Mouse (Mus musculus): ENCODE measurements around the gene Snai3.
A peak's percentile ranks its signal among the peaks of the same experiment; 100 is the strongest.

Gene Snai3

DNA sequence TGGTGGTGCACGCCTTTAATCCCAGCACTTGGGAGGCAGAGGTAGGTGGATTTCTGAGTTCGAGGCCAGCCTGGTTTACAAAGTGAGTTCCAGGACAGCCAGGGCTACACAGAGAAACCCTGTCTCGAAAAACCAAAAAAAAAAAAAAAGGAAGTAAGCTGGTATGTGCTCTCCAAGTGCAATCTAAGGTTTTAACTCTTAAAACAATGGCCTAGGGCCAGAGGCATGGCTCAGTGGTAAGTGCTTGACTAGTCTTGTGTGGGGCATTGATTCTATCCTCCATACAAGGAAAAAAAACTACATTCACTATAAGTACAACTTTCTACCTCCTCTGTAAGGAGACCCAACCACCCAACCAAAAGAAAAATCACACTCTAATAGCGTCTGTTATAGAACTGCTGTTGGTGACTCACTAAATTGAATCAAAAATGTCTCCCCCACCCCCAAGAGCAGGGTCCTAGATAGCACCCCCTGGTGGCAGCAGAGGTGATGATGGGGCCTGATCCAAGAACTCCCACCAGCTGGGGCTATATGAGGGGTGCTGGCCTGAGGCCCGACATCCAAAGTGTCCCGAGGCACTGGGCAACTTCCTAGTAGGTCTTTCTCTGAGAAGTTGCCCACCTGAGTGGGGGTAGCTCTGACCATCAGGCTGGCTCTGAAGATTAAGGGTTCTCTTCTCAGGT lies 1.2 kb downstream of the Snai3 start:
- no peak for DNase-seq (ENCODE audit: low spot score)

DNA sequence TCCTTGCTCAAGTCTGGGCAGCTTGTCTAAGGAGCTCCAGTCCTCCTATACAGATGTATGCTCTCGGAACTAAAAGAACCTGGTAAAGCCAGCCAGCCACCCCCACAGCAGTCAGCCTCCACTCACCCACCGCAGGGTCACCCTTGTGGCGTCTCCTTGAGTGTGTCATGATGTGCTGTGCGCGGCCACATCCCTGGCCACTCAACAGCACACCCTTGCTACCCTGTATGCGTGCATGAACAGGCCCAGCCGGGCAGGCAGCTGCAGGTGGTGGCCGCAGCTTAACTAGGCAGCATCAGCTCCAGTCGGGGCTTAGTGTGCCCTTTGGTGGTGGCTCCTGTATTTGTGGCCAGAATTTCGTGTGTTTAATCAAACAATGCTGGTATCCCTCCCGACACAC lies 3.4 kb downstream of the Snai3 start:
- no peak for DNase-seq (ENCODE audit: low spot score)

DNA sequence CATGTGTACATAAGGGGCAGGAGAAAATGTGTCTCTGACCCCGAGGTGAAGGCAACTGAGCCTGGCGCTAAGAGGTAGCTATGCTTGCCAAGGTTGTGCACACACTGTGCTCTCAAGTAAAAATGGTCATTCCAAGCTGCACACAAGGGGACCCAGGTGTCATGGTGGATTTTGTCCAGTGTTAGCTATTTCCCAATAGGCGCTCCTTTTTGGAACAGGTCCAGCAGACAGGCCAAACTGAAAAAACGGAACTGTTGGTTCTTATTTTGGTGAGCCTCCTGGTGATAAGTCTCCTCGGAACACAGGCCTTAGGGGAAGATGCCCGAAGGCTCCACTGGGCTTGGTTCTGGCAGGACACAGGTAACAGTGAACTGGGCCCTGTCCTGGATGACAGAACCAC lies 6.1 kb downstream of the Snai3 start:
- DNase-seq (ENCODE audit: low spot score) = no peak

DNA sequence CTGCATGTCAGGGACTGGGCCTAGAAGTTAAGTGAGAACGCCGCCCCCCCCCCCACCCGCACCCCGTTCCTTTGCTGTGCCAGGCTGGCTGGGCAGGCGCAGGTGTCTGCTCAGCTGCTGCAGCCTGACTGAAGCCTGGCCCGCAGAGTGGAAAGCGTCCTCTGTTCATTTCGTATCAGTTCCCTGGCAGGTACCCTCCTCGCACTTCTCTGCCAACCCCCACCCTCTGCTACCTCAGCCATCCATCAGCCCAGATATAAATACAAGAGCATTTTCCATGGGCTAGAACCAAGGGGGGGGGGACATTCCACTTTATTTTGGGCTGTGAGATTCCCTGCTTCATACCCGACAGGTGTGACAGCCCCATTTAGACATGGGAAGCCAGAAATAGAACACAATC lies 8.4 kb downstream of the Snai3 start:
- no peak for DNase-seq (ENCODE audit: low spot score)

DNA sequence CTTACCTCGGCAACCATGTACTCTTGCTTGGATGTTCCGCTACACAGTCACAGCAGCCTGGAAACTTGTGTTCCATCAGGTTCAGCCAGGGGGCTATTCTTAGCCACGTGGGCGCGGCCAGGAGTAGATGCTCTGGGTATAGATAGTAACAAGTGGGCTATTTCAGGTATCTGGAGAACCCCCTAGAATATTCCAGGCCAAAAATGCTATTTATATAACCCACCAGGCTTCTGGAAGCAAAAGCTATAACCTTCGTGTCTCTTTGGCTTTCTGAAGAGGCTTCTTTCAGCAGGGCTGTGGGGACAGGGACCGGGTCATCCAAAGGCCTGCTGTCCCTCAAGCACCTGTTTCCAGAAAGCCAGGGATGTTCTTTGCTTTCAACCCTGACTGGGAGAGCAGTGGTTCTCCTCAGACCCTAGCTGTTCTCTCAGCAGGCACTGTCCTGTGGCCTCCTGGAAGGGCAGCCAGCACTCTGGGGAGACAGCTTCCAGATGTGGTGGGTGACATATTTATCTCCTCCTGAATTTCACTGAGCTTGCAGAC lies 9.3 kb downstream of the Snai3 start:
- no peak for DNase-seq (ENCODE audit: low spot score)

DNA sequence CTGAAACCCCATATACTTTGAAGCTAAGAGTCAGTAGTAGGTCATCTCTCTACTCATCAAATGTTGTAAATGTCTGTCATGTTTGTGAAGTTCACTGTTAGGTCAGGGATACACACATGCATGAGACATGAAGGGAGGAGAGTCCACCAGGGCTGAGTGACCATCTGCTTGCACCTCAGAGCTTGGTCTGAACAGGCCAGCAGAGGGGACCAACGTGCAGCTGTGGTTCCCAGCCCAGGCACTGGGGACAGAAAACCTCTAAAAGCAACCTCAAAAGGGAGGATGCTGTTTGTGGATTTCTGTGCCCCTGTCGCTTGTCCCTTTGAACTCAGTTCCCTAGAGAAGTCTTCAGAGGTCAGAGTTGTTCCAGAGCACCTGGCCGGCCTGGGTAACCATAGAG lies 15.3 kb downstream of the Snai3 start:
- DNase-seq (ENCODE audit: low spot score) = no peak

DNA sequence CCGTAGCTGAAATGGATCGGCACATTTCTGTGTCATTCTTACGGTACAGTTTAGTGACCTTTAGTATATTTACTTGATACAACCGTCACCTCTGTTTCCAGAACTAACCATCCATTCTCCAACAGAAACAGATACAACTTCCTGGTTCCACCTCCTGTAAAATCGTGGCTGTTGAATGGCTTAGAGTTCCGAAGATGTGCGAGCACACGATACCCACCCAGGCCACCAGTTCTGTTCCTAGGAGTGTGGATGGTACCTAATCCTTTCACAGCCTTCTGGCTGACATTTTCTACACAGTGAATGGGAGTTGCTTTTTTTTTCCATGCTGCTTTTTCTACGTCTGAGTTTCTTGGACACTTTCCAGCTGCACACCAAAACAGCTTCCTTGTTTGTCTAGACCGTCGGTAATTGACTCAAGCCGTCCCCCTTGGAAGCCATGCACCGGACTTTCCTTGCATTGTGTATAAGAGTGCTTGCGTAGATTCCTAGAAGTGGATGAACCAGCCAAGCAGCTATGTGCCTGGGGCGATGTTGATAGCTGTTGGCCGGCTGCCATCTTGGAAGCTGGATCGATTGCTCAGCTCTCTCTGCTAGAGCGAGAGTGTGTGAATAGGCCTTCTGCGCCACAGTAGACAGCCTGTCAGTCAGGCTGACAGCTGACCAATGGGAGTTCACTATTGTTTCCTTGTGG lies 16.3 kb downstream of the Snai3 start:
- peak; percentile 88 for DNase-seq (ENCODE audit: low spot score)

DNA sequence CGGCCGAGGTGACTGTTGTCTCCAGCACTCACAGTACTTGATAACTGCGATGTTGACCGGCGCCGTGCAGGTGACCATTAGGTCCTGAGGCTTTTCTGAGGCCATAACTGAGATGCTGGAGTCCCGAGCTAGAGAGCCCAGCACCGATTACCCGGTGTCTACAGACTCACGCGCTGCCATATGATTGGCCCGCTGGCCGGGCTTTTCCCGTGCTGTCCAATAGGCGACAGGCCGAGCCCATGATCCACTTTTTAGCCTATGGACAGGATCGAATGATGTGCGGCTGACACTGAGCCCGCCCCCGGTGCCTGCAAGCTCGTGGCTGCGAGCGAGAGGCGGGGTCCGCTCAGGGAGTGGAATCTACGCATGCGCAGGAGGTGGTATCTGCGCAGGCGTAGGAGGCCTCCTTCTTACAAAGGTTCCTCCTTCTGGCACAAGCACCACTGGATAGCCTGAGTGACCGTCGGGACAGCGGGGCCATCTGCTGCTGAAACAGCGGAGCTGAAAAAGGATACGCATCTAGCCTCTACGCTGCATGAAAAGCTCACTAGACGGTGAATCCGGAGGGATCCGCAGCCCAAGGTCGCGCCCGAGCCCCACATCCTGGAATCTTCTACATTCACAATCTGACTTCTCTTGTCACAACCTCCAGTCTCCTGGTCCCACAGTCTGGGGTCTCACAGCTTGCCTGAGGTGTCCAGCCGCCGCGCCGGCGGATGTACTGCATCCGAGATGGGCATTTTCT lies 17.1 kb downstream of the Snai3 start, which contains the start of gene Mvd:
Gene Mvd (minus strand): TSS at position 161 of the 745 bp plus-strand sequence.
- peak; percentile 99 for DNase-seq (ENCODE audit: low spot score)

DNA sequence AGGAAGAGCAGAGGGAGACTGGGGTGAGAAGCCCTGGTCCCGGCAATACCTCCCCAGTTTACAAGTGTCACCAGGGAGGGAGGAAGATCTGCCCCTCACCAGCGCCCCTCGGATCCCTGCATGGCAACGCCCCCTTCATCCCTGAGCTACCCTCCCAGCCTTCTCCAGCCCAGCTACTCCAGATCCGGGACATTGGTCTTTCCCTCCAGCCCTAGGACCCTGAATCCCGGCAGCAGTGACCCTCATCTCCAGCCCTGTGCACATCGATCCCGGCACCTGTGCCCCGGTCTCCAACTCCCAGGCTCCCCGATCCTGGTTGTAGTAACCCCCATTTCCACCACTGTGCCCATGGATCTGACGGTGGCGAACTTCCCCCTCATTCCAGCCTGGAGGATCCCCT lies 17.8 kb downstream of the Snai3 start:
- no peak for DNase-seq (ENCODE audit: low spot score)

DNA sequence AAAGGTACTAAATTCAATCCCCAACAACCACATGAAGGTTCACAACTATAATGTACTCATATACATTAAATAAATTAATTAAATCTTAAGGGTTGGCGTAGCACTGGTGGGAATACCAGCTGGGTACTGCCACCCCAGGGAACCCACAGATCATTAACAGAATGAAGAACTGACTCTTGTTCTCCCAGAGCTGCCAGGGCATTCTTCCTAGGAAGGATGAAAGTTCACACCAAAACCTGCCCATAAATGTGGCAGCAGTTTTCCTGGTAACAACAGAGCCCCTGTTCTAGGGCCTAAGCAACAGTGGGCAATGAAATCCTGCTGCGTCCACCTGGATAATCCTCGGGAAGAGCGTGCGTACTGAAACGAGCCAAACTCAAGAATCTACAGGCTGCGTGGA lies 18.2 kb downstream of the Snai3 start:
- no peak for DNase-seq (ENCODE audit: low spot score)

DNA sequence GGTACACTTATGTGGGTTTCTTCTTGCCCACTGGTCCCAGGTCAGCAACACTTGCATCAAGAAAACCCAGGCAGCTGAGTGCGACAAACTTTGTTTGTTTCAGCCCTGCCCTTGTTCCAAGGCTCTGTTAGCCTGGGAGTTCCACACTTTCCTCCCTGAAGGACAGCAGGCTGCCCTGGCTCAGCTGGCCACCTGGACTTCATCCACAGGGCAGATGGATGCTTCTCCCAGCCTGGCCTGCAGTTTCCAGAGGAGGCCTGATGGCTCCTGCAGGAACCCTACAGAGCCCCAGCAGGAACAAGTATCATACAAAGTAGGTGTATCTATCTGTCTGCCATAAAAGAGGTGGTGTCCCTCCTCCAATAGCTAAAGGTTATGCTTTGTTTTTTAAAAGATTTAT lies 19.2 kb downstream of the Snai3 start:
- no peak for DNase-seq (ENCODE audit: low spot score)

DNA sequence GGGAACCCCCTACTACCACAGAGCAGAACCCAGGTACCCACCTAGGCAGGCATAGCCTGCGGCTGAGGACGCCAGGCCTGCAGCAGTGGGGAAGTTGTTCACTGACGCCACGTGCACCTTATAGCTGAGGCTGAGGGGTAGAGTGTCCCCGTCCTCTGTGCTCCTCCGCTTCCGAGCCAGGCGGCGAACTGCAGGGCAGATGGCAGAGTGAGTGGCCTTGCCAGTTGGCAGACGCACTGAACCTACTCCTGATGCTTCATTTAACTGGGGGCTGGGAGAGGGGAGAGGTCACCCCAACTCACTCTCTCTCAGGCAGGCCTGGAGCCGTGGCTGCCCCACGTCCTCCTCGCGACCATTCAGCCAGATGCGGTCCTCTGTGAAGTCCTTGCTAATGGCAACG lies 21.2 kb downstream of the Snai3 start:
- DNase-seq (ENCODE audit: low spot score) = no peak

DNA sequence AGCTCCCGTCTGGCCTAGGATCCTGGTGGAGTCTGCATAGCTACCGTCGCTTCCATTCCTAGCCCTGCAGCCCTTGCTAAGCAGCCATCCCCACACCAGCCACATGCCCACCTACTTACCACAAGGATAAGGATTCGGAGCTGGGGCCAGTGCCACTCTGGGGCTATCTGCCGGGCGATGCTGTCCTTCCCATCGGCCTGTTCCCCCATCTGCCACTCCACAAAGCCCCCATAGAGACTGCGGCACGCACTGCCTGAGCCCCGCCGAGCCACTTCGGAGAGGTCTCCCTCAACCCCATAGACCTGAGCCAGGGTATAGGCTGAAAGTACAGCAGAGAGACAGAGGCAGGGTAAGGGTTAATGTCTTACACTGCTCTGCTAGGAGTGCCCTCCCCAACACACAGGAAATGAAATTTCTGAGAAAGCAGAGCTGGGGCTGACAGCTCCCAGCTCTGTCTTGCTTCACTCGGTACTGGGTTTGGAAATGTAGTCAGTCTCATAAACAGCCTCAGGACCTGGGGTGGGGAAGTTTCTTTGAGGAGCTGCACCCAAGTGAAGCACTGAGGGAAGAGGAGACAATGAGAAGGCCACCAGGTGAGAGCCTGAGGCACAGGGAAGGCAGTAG lies 22.7 kb downstream of the Snai3 start:
- DNase-seq (ENCODE audit: low spot score) = no peak

DNA sequence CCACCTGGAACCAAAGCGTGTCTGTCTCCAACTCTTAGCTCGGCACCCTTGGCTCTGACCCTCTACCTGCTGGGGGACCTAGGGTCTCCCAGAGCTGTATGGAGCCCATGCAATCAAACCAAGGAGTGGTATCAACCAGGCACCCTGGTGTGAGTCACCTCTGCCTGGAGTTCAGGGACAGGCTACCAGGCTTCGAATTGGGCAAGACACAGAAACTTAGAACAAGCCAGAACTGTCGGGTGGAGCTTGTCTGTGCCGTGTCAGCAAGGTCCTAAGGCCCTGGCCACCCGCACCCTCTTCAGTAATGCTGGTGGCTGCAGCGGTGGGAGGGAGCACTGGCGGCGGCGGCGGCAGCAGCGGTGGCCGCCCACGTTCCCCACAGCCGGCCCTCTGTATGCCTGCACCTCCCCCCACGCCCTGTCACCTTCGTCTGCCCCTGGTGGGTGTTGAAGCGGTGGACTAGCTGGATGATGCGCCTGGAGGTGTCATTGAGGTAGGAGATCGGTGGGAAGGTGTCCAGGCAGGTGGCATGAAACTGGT lies 23.9 kb downstream of the Snai3 start:
- DNase-seq (ENCODE audit: low spot score) = no peak

DNA sequence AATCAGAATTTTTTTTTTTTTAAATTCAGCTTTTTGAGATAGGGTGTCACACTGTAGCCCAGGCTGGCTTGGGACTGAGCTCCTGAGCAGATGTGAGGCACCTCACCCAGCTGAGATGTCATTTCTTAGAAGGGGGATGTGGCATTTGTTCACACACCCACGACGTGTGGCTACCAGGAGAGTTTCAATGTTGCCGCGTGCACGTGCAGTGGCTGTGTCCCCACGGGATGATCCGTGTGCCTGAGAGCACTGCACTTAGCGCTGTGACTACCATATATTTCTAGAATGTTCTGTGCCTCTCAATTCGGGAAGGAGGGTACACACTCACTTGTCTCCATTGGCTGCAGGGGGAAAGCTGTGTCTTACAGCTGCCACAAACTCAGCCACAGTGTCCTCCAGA lies 24.4 kb downstream of the Snai3 start:
- no peak for DNase-seq (ENCODE audit: low spot score)

DNA sequence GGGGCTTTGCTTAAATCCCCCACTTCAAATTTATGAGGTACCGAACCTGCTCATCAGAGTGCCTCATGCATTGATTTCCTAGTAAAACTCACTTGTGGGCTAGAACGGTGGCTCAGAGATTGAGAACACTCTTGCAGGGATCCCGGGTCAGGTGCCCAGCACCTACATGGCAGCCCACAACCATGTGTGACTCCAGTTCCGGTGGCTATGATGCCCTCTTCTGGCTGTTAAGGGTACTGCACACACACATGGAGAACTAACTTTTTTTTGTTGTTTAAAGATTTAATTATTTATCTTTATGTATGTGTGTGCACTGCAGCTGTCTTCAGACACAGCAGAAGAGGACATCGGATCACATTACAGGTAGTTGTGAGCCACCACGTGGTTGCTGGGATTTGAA lies 25.2 kb downstream of the Snai3 start:
- no peak for DNase-seq (ENCODE audit: low spot score)

DNA sequence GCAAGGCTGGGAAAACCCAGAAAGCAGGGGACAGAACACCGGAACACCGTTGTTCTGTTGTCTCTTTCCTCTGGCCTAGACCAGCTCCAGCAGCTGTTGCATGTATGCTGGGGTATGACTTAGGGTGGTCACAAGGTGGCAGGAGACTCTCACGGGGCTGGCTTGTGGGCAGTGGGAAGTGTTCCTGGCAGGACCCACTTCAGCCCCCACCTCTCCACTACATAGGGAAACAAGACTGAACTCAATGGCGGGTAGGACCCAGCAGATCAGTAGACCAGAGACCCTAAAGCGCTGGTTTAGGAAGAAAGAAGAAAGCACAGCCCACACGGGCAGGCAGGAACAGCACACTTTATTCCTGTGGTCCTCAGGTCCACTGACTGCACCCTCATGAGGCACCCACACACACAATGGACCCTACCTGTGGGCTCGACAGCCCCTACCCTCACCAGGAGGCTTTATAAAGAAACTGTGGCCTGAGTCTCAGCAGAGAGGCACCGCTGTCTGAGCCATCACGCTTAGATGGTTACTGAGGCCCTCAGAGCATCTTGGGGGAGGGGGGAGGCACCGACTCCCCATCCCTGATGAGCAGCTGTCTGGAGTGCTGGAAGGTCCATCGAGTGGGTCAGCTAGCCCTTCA lies 27.1 kb downstream of the Snai3 start:
- DNase-seq (ENCODE audit: low spot score) = no peak

DNA sequence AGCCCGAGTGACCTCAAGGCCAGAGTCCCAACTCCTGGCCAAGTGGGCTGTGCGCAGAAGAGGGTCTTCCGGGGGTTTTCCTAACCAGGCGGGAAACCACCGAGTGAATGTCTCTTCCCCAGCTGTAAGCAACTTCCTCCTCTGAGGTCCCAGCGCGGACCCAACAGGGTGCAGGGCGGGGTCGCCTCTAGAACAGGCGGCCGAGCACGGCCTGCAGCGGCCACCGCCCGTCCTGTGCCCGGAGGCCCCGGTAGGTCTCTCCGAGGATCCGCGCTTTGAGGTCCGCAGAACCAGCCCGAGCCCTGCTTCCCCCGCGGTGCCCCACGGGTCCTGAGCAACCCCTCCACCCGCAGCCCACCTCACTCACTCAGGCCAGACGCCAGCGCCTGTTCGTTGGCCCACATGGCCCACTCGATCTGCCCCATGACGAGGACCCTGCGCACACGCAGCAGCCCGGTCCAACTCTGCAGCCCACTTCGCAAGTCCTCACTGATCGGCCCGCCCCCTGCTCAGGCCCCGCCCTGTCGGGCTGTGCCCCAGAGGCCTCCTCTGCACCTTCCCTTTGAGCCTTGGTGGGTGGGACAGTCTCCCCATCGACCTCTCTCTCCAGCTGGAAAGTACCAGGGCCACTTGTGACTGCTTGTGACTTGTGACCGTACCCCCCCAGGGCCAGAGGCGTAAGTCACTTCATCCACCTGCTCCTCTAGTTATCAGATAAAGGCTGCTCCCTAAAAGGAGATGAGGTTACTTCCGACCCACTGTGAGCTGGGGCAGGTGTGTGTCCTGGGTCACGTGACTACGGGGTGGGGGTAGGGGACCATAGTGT lies 27.9 kb downstream of the Snai3 start, which contains the start of gene Cyba:
Gene Cyba (minus strand): TSS at position 488 of the 826 bp plus-strand sequence.
- no peak for DNase-seq (ENCODE audit: low spot score)

DNA sequence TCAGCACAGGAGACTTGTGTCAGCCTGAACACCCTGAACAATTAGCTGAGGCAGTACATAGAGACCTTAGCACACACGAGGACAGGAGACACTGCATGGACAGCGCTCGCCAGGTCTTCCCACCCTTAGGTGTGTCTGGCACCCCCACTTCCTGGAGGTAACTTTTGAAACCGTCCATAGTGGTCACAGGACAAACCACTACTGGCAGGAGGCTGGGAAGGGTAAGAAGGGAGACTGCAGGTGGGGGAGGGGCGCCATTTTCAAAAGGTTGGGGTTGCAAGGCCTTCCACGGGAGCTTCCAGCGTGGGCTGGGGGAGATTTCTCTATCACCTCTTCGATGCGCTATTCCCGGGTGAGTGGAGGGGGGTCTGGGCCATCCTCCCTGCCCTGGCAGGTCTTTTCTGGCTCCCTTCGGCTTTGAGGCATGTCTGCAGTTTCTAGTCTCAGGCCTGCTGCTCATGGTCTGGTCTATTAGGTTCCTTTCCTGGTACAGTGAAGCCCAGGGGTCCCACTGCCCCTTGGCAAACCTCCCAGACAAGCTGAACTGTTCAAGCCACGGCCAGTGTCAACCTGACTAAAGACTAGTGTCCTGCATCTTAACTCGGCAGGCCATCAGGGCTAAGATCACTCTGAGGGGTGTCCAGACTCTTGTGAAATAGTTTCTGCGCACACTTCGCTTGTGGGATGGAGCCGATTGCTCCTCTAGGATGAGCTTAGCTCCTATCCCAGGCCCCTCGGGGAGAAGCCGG lies 28.7 kb downstream of the Snai3 start:
- no peak for DNase-seq (ENCODE audit: low spot score)

DNA sequence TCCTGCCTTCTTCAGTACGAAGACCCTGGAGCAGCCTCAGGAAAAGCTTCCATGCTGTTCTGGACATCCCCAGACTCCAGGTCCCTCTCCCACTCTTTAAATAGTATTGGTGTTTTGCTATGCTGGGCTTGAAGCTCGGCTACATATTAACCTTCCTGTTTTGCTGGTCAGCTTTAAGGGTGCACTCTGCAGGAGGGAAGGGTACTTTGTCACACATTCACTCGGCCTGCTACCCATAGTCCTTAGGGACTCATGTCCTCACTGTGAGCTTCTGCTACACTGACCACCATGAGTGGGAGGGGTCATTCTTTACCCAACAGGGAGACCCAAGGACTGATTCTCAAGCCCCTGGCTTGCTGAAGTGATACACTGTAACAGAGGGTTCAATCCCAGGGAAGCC lies 29.9 kb downstream of the Snai3 start:
- DNase-seq (ENCODE audit: low spot score) = no peak

Data from layer of hippocampus, adult 9-10 months (tissue).